Mouse (Mus musculus): ENCODE measurements around the gene Ocln.

GRCm38 (mm10) chr13:100579951-100580350 lies 27.4 kb upstream of the Ocln start:
- no peak for TF ChIP-seq CTCF (IDR thresholded peaks at IDR 0.05; ENCODE audit: control insufficient read depth, insufficient read depth, insufficient read length)
- TF ChIP-seq MAX (IDR thresholded peaks at IDR 0.05), result no peak

Measured in C2C12 (cell line).